30 mouse cellular contexts compared by ENCODE assay signal in the genomic region with DNA sequence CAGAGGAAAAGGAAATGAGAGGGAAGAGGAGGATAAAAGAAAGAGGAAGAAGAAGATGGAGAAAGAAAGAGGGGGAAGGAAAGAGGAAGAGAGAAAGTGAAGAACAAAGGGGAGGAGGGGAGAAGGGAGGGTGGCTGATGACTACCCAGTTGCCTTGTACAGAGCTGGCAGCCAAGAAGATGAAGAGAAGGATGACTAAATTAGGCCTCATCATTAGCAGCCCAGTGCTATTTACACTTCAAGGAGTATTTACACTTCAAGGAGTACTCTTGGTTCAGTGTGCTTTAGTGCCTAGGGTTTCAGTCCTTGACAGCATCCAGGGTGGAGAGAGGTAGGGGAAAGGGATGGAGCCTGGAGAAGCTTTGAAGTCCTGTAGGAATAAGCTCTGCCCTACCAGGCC. TPM values are rescaled to one million over a fixed set of nuclear protein-coding genes. Genes with fewer than 3 reads are reported as not detected.
"Had no signal": no experiment of that assay in that cellular context is flagged by ENCODE, and none has a peak within 500 bp of the region (broad histone marks: within the 10 kb centered on the region; RNA-seq: fewer than 3 reads in every experiment).

No protein-coding gene starts in this region.

- H3K36me3 ChIP-seq: heart, embryonic 10.5 days; heart, embryonic 12.5 days; hindbrain, embryonic 10.5 days; hindbrain, embryonic 12.5 days; intestine, embryonic 15.5 days; limb, embryonic 13.5 days; limb, embryonic 15.5 days had no signal

- H3K4me1 ChIP-seq: heart, embryonic 10.5 days; intestine, embryonic 15.5 days; limb, embryonic 15.5 days had no signal

- H3K4me2 ChIP-seq: heart, embryonic 12.5 days; hindbrain, embryonic 12.5 days; hindbrain, embryonic 14.5 days; intestine, embryonic 15.5 days; limb, embryonic 13.5 days; limb, embryonic 15.5 days had no signal

- ATAC-seq: hindbrain, embryonic 16.5 days; inflammation-experienced regulatory T-cells, adult 6 months; intestine, embryonic 15.5 days; intestine, postnatal 0 days had no signal

- H3K4me3 ChIP-seq: gastrocnemius, adult 2 months; heart, embryonic 10.5 days; heart, embryonic 12.5 days; hindbrain, embryonic 10.5 days; hindbrain, embryonic 12.5 days; intestine, embryonic 15.5 days; limb, embryonic 13.5 days; limb, embryonic 15.5 days had no signal

- H3K9me3 ChIP-seq: heart, embryonic 10.5 days; heart, embryonic 12.5 days; hindbrain, embryonic 10.5 days; hindbrain, embryonic 12.5 days; intestine, embryonic 15.5 days; limb, embryonic 13.5 days; limb, embryonic 15.5 days had no signal

- H3K27ac ChIP-seq: gastrocnemius, adult 2 months; heart, embryonic 10.5 days; hindbrain, embryonic 10.5 days; hindbrain, embryonic 12.5 days; hindbrain, embryonic 14.5 days; intestine, embryonic 15.5 days; limb, embryonic 13.5 days; limb, embryonic 15.5 days had no signal

- DNase-seq: gastrocnemius, adult 2 months; gastrocnemius, postnatal 10 days; gastrocnemius, postnatal 25 days; heart, adult 18-20 months; heart, postnatal 10 days; heart, postnatal 4 days; kidney, adult 18-20 months; kidney, adult 8-10 months; kidney, postnatal 10 days; kidney, postnatal 36 days; layer of hippocampus, adult 9-11 months; layer of hippocampus, postnatal 36 days; left cerebral cortex, postnatal 4 days had no signal

- H3K9ac ChIP-seq: heart, embryonic 12.5 days; hindbrain, embryonic 12.5 days; hindbrain, embryonic 14.5 days; intestine, embryonic 15.5 days; limb, embryonic 13.5 days; limb, embryonic 15.5 days had no signal

- H3K27me3 ChIP-seq: heart, embryonic 12.5 days; hindbrain, embryonic 12.5 days; intestine, embryonic 15.5 days; limb, embryonic 13.5 days; limb, embryonic 15.5 days had no signal

RNA-seq across cellular contexts. Expression of a gene that starts 35.3 kb away (rescaled TPM):
- total RNA-seq: gastrocnemius, adult 2 months; gastrocnemius, postnatal 10 days; gastrocnemius, postnatal 25 days; gastrocnemius, postnatal 4 days; granulocyte monocyte progenitor cell, adult 5-6 weeks; heart, adult 18-20 months; heart, adult 8-10 months; heart, postnatal 10 days; heart, postnatal 25 days; heart, postnatal 4 days had no signal
- polyA plus RNA-seq: inflammation-experienced regulatory T-cells, adult 6 months; intestine, postnatal 0 days; large intestine, adult 2 months; limb, embryonic 11.5 days; limb, embryonic 13.5 days; limb, embryonic 15.5 days had no signal
